Mouse (Mus musculus) effector memory CD4-positive, alpha-beta T cell, adult 5 months (primary cell): Measurements from ENCODE around the gene Pxylp1. TPM values are rescaled to one million over a fixed set of nuclear protein-coding genes. Genes with fewer than 3 reads are reported as not detected.

ENCODE experiments used
- polyA plus RNA-seq: library from polyadenylated mRNA; unstranded; fragments of 100-300 nt; shearing (Covaris generic); gene quantifications from one replicate; pipeline ENCODE4 v1.2.1, GENCODE M21; 2017

The Pxylp1 gene
- 19.8 TPM for polyA plus RNA-seq

GRCm38 (mm10) chr9:96892546-96892945 lies at the start of gene Pxylp1:
Gene Pxylp1, minus strand, starts transcription at chr9:96892669.

Other genes with a start within 250 kb of the Pxylp1 start
- gene Zbtb38, start 139.8 kb downstream of the Pxylp1 start, polyA plus RNA-seq = 36.5 TPM
- not detected for gene Spsb4, start 126.2 kb upstream of the Pxylp1 start, polyA plus RNA-seq
- 169 TPM for gene Slc25a36, start 218.5 kb upstream of the Pxylp1 start, polyA plus RNA-seq